Mouse (Mus musculus): ENCODE data around the gene Lcn2.

GRCm38 (mm10) chr2:32350471-32351051 is 37.5 kb downstream of the Lcn2 start:
- TF ChIP-seq CTCF (IDR thresholded peaks at IDR 0.05; ENCODE audit: low read depth), result no peak
- TF ChIP-seq EP300 (IDR thresholded peaks at IDR 0.05; ENCODE audit: low read depth), result no peak
